Mouse (Mus musculus) midbrain, embryonic 15.5 days (tissue): ENCODE measurements around the gene Med13l. TPM values are rescaled to one million over a fixed set of nuclear protein-coding genes. Genes with fewer than 3 reads are reported as not detected.
"Not testable (repeated sequence)": the region's sequence is repeated elsewhere in the genome, so short reads cannot be mapped to it uniquely, and the experiment has no call there.

ENCODE experiments used
- ATAC-seq: fragments of 200-750 bp; cut with Nextera tagmentation; replicated peaks from 2 replicates; pipeline ENCODE4 v1.8.0; 2017; ENCODE audit warnings: moderate TSS enrichment
- H3K27ac ChIP-seq: fragments of 300-500 bp; sonication (generic); 2 replicates; pipeline ENCODE4 v1.5.1; 2015; ENCODE audit warnings: mild to moderate bottlenecking, inconsistent platforms
- H3K27me3 ChIP-seq: fragments of 300-500 bp; sonication (generic); replicated peaks from 2 replicates; pipeline ENCODE4 v1.6.1; 2015; ENCODE audit warnings: inconsistent platforms
- H3K36me3 ChIP-seq: fragments of 300-500 bp; sonication (generic); replicated peaks from 2 replicates; pipeline ENCODE4 v1.6.1; 2015; ENCODE audit warnings: inconsistent platforms
- H3K4me1 ChIP-seq: fragments of 300-500 bp; sonication (generic); 2 replicates; pipeline ENCODE4 v1.6.1; 2015; ENCODE audit warnings: inconsistent platforms
- H3K4me2 ChIP-seq: fragments of 300-500 bp; sonication (generic); 2 replicates; pipeline ENCODE4 v1.6.1; 2015; ENCODE audit warnings: inconsistent platforms, mild to moderate bottlenecking, moderate library complexity
- H3K4me3 ChIP-seq: fragments of 300-500 bp; sonication (generic); 2 replicates; pipeline ENCODE4 v1.5.1; 2015; ENCODE audit warnings: mild to moderate bottlenecking, inconsistent platforms
- H3K9ac ChIP-seq: fragments of 300-500 bp; sonication (generic); 2 replicates; pipeline ENCODE4 v1.6.1; 2015; ENCODE audit warnings: mild to moderate bottlenecking, inconsistent platforms
- H3K9me3 ChIP-seq: fragments of 300-500 bp; sonication (generic); 2 replicates; pipeline ENCODE4 v1.6.1; 2016; ENCODE audit warnings: inconsistent platforms
- WGBS: fragments of 180-500 bp; shearing (Covaris S2); methylation state at CpG from one replicate; pipeline ENCODE4 v1.1.7; 2015; ENCODE audit warnings: mixed read lengths; 5-methylcytosine and 5-hydroxymethylcytosine counted together
- polyA plus RNA-seq: library from polyadenylated mRNA; unstranded; fragments of >200 nt; fragmentation: Nextera tagmentation; extraction: Ambion mirVana; gene quantifications from 2 replicates; pipeline ENCODE4 v1.2.1, GENCODE M21; 2015

Gene Med13l
- polyA plus RNA-seq, 1 experiment from 2014 or later, result 17.3 TPM

DNA sequence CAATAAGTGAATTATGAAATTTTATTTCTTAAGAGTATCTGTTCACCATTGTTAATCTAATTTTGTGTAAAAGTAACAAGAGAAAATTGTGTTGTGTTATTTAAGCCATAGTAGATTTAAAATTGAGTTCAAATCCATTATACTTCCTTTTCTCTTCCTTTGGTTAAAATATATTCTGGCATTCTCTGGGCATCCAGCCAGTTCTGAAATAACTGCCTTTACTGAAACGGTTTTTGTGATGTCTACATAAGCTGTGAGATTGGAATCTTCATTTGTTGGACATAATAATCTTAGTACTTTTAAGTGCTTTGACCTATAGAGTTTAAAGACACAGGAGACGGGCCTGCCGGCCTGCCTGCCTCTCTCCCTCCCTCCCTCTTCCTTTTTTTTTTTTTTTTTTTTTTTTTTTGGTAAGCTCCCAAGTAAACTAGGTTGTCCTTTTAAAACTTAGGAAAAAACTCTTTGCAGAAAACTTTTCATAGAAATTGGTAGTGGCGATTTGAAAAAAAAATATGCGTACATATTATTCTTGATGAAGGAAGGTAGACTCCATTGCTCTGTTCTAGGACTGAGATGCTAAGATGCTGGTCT lies 78.7 kb downstream of the Med13l start:
- no peak overlapping the region for H3K9ac ChIP-seq
- WGBS, result 58% methylated on average over 5 of the region's 5 CpGs
- no peaks in the 10 kb centered on the region for H3K36me3 ChIP-seq
- peaks cover 25% of the 10 kb centered on the region for H3K4me1 ChIP-seq
- no peak overlapping the region for H3K4me2 ChIP-seq
- no peak overlapping the region for H3K27ac ChIP-seq
- ATAC-seq, result no peak
- no peaks in the 10 kb centered on the region for H3K27me3 ChIP-seq
- no peaks in the 10 kb centered on the region for H3K9me3 ChIP-seq
- H3K4me3 ChIP-seq, result no peak overlapping the region

- ATAC-seq, result no peak
- Histone ChIP-seq H3K36me3 (no peaks in the 10 kb centered on the region), H3K4me1 (peaks cover 16% of the 10 kb centered on the region), H3K4me3 (no peak overlapping the region), H3K9me3 (no peaks in the 10 kb centered on the region), H3K27me3 (no peaks in the 10 kb centered on the region), H3K4me2 (no peak overlapping the region), H3K9ac (no peak overlapping the region), H3K27ac (no peak overlapping the region)
- WGBS, result 89% methylated on average over 12 of the region's 12 CpGs
Observed at GRCm38 (mm10) chr5:118644041-118644440, 83.6 kb downstream of the Med13l start.

- 92% methylated on average over 8 of the region's 8 CpGs for WGBS
- no peaks in the 10 kb centered on the region for H3K36me3 ChIP-seq
- no peak overlapping the region for H3K4me2 ChIP-seq
- no peak overlapping the region for H3K9ac ChIP-seq
- no peaks in the 10 kb centered on the region for H3K27me3 ChIP-seq
- no peak for ATAC-seq
- no peak overlapping the region for H3K4me3 ChIP-seq
- peaks cover 16% of the 10 kb centered on the region for H3K4me1 ChIP-seq
- H3K9me3 ChIP-seq, result no peaks in the 10 kb centered on the region
- H3K27ac ChIP-seq, result no peak overlapping the region
Observed at GRCm38 (mm10) chr5:118644511-118644910, 84.0 kb downstream of the Med13l start.

GRCm38 (mm10) chr5:118645196-118645805 lies 84.8 kb downstream of the Med13l start:
- 89% methylated on average over 10 of the region's 10 CpGs for WGBS

GRCm38 (mm10) chr5:118646897-118647296 lies 86.4 kb downstream of the Med13l start:
- ATAC-seq, result no peak
- Histone ChIP-seq H3K9ac (no peak overlapping the region), H3K4me1 (peaks cover 27% of the 10 kb centered on the region), H3K27me3 (no peaks in the 10 kb centered on the region), H3K27ac (no peak overlapping the region), H3K9me3 (no peaks in the 10 kb centered on the region), H3K4me3 (no peak overlapping the region), H3K36me3 (no peaks in the 10 kb centered on the region), H3K4me2 (no peak overlapping the region)
- 52% methylated on average over 5 of the region's 5 CpGs for WGBS

More at GRCm38 (mm10) chr5:118645196-118645805, 84.8 kb downstream of the Med13l start:
- no peak for ATAC-seq
- no peak overlapping the region for H3K4me3 ChIP-seq
- no peak overlapping the region for H3K4me2 ChIP-seq
- no peak overlapping the region for H3K9ac ChIP-seq
- no peaks in the 10 kb centered on the region for H3K36me3 ChIP-seq
- peaks cover 20% of the 10 kb centered on the region for H3K4me1 ChIP-seq
- no peaks in the 10 kb centered on the region for H3K9me3 ChIP-seq
- no peaks in the 10 kb centered on the region for H3K27me3 ChIP-seq
- no peak overlapping the region for H3K27ac ChIP-seq

DNA sequence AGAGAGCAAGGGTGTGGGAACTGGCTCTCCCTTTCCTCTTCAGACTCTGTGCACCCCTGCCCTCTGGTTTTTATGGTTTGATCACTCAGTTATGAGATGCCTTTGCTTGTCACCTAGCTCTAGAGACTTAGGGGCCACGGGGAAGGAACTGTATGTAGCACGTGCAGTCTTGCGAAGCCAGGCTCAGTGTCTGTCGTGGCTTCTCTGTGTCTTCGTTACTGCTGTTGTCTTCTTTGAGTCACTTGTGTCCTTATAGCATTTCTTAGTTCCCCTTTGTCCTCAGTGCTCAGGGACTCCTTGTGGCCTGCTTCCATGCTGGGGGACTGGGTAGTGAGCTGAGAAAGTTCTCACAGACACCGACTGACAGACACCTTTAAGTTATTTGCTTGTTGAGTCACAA lies 86.9 kb downstream of the Med13l start:
- 41% methylated on average over 6 of the region's 6 CpGs for WGBS
- no peak overlapping the region for H3K4me2 ChIP-seq
- no peaks in the 10 kb centered on the region for H3K36me3 ChIP-seq
- no peaks in the 10 kb centered on the region for H3K9me3 ChIP-seq
- no peak overlapping the region for H3K27ac ChIP-seq
- peaks cover 27% of the 10 kb centered on the region for H3K4me1 ChIP-seq
- H3K9ac ChIP-seq, result no peak overlapping the region
- no peak overlapping the region for H3K4me3 ChIP-seq
- no peaks in the 10 kb centered on the region for H3K27me3 ChIP-seq
- no peak for ATAC-seq

DNA sequence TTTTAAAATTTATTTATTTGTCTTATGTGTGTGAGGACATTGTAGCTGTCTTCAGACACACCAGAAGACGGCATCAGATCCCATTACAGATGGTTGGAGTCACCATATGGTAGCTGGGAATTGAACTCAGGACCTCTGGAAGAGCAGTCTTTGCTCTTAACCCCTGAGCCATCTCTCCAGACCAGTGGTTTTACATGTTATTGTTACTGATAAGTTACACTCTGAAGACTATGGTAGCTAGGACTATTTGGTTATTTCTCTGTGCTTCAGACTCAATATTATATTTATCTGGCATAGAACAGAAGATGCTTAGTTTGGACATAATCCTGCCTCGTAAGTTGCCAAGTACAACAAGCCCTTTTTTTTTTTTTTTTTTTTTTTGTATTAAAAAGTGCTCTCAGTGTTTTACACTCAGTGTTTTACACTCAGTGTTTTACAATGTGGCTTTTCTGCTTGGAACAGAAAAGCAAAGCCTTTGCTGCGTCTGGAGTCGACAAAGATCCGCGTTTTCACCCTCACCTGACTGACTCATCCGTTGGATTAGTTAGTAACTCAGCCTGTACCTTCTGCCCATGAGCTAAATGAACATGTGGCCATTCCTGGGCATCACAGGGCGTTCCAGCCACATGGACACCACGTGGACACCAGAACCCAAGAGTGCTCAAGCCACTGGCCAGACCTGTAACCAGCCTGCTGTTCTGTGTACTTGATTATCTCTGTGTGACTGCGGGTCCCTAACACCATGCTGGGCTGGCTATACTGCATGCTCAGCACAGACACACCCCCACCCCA lies 88.9 kb downstream of the Med13l start:
- no peaks in the 10 kb centered on the region for H3K27me3 ChIP-seq
- no peaks in the 10 kb centered on the region for H3K36me3 ChIP-seq
- no peaks in the 10 kb centered on the region for H3K9me3 ChIP-seq
- no peak overlapping the region for H3K4me2 ChIP-seq
- ATAC-seq, result no peak
- no peak overlapping the region for H3K27ac ChIP-seq
- peaks cover 34% of the 10 kb centered on the region for H3K4me1 ChIP-seq
- no peak overlapping the region for H3K9ac ChIP-seq
- 89% methylated on average over 10 of the region's 10 CpGs for WGBS
- no peak overlapping the region for H3K4me3 ChIP-seq

DNA sequence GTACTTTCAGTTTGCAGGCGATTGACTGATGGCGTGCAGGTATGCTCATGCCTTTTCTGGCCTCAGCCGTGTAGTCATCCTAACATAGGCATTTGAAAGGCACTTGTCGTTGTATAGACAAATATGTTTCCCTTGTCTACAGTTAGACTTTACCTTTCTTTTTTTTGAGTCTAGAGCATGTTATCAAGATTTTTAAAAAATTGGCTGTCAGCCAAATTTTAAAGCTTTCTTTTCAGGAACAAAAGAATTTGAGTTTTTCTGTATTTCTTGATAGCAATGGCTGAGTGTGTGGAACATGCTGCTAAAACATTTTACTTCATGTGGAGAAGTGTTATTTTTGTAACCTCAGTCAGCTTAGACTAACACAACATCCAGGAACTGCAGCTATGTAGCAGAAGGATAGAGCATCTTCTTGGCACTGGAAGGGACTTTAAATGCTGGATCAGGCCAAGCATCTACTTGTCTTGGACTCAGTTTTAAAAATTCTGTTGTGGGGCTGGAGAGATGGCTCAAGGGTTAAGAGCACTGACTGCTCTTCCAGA lies 89.6 kb downstream of the Med13l start:
- WGBS, result 85% methylated on average over 4 of the region's 4 CpGs

GRCm38 (mm10) chr5:118650746-118651145 lies 90.3 kb downstream of the Med13l start:
- no peak overlapping the region for H3K27ac ChIP-seq
- no peaks in the 10 kb centered on the region for H3K27me3 ChIP-seq
- no peaks in the 10 kb centered on the region for H3K9me3 ChIP-seq
- WGBS, result 79% methylated on average over 7 of the region's 7 CpGs
- H3K4me3 ChIP-seq, result no peak overlapping the region
- peaks cover 42% of the 10 kb centered on the region for H3K4me1 ChIP-seq
- no peak overlapping the region for H3K4me2 ChIP-seq
- H3K36me3 ChIP-seq, result no peaks in the 10 kb centered on the region
- ATAC-seq, result no peak
- H3K9ac ChIP-seq, result no peak overlapping the region

More for the DNA sequence above, 89.6 kb downstream of the Med13l start:
- Histone ChIP-seq H3K36me3 (no peaks in the 10 kb centered on the region), H3K4me3 (no peak overlapping the region), H3K4me2 (no peak overlapping the region), H3K4me1 (peaks cover 40% of the 10 kb centered on the region), H3K27me3 (no peaks in the 10 kb centered on the region), H3K9me3 (no peaks in the 10 kb centered on the region), H3K9ac (no peak overlapping the region), H3K27ac (no peak overlapping the region)
- no peak for ATAC-seq

DNA sequence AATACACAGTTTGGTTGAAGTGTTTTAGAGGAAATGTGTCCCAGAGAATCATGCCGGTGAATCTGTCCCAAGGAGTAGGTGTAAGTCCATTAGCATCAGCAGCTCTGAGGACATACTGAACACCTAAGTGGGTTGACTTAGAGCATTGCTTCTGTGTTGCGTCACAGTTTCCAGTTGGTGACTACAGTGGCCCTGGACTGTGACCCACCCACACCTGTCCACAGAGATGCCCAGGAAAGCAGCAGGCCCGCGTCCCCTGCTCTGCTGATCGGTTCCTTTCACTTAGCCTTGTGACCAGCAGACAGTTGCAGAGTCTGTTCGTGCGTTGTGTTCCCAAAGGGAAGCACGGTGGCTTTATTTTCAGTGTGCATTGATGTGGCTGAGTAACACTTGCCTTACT lies 92.1 kb downstream of the Med13l start:
- no peaks in the 10 kb centered on the region for H3K27me3 ChIP-seq
- H3K4me1 ChIP-seq, result peaks cover 37% of the 10 kb centered on the region
- H3K27ac ChIP-seq, result no peak overlapping the region
- 88% methylated on average over 8 of the region's 8 CpGs for WGBS
- no peak overlapping the region for H3K9ac ChIP-seq
- no peaks in the 10 kb centered on the region for H3K36me3 ChIP-seq
- H3K9me3 ChIP-seq, result no peaks in the 10 kb centered on the region
- no peak overlapping the region for H3K4me3 ChIP-seq
- ATAC-seq, result no peak
- no peak overlapping the region for H3K4me2 ChIP-seq

DNA sequence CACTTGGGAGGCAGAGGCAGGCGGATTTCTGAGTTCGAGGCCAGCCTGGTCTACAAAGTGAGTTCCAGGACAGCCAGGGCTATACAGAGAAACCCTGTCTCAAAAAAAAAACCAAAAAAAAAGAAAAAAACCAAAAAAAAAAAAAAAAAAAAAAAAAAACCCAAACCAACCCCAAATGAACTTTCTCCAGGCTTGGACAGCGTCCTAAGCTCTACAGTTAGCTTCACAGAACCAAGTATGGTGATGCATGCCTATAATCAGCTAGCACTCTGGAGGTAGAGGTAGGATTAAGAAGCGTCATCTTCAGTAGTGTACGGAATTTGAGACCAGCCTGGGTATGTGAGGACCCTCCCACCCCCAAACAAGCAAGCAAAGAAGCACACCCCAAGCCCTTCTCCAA lies 92.6 kb downstream of the Med13l start:
- H3K27ac ChIP-seq, H3K9me3 ChIP-seq, ATAC-seq, H3K4me3 ChIP-seq, H3K36me3 ChIP-seq, H3K27me3 ChIP-seq, H3K9ac ChIP-seq, H3K4me2 ChIP-seq: not testable (repeated sequence)
- peaks cover 32% of the 10 kb centered on the region for H3K4me1 ChIP-seq
- WGBS, result 93% methylated on average over 5 of the region's 5 CpGs

- Histone ChIP-seq H3K4me1 (peaks cover 36% of the 10 kb centered on the region), H3K36me3 (no peaks in the 10 kb centered on the region), H3K27me3 (no peaks in the 10 kb centered on the region), H3K27ac (peak overlapping the region; percentile 59), H3K4me2 (no peak overlapping the region), H3K9me3 (no peaks in the 10 kb centered on the region), H3K9ac (no peak overlapping the region), H3K4me3 (no peak overlapping the region)
- 67% methylated on average over 11 of the region's 11 CpGs for WGBS
- ATAC-seq, result peak; percentile 52; the same call in 1 of the 2 replicates
Observed at GRCm38 (mm10) chr5:118654599-118654998, 94.1 kb downstream of the Med13l start.
